Mouse (Mus musculus) embryonic fibroblast, embryonic 13.5 days (primary cell): ENCODE measurements at regions not wholly inside any gene's neighbourhood (a gene's known extent, or its start where the extent isn't known, plus 50 kb on each side); places are given as distances from the start of the nearest gene placed in this dataset.

Experiments
- CTCF ChIP-seq: IDR thresholded peaks from 2 replicates; pipeline ENCODE4 v1.5.1; 2011; ENCODE audit warnings: mild to moderate bottlenecking, control low read depth, low read length, moderate library complexity, borderline replicate concordance; ENCODE audit not compliant: insufficient read depth
- POLR2A ChIP-seq: IDR thresholded peaks from 2 replicates; pipeline ENCODE4 v1.6.1; 2011; ENCODE audit warnings: low read depth, mild to moderate bottlenecking, control low read depth, low read length, moderate library complexity

- TF ChIP-seq CTCF: no peak
- no peak for TF ChIP-seq POLR2A
Observed at GRCm38 (mm10) chr4:34203193-34203848, 153.3 kb upstream of the Spaca1 start.
